Mouse (Mus musculus): ENCODE data around the gene Cacna1c.

DNA sequence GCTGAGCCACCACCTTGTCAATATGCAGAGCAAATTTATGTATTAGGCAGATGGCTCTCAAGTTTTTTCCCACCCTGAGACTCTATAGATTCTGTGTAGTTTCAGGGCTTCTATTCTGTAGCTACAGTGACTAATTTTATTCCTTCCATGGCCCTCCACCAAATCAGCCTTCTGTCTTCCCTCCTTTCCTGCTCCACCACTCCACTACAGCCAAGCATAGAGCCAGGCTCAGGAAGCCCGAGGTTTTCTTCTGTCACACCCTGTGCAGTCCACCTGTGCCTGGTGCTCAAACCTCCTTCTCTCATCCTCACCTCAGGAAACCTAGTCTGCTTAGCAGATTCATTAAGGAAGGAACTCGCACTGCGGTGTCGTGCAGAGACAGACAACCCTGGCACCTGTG, 51.1 kb downstream of the Cacna1c start:
- no peak for TF ChIP-seq CTCF (IDR thresholded peaks at IDR 0.05; ENCODE audit: borderline replicate concordance, insufficient read depth, low read depth, low read length)
- TF ChIP-seq POLR2A (IDR thresholded peaks at IDR 0.05; ENCODE audit: borderline replicate concordance, insufficient read depth, low read length): no peak
